Mouse (Mus musculus) midbrain, embryonic 16.5 days (tissue): ENCODE measurements at regions not wholly inside any gene's neighbourhood (a gene's known extent, or its start where the extent isn't known, plus 50 kb on each side); places are given as distances from the start of the nearest gene placed in this dataset.

Experiments used
- ATAC-seq: fragments of 200-750 bp; cut with Nextera tagmentation; 2 replicates; pipeline ENCODE4 v1.8.0; 2017; ENCODE audit warnings: moderate TSS enrichment
- H3K27ac ChIP-seq: fragments of 300-500 bp; sonication (generic); 2 replicates; pipeline ENCODE4 v1.5.1; 2014; ENCODE audit warnings: mild to moderate bottlenecking, low read length, mixed read lengths
- H3K27me3 ChIP-seq: fragments of 300-500 bp; sonication (generic); 2 replicates; pipeline ENCODE4 v1.6.1; 2014; ENCODE audit warnings: low read depth, low read length, mixed read lengths; ENCODE audit not compliant: control insufficient read depth, insufficient read depth
- H3K36me3 ChIP-seq: fragments of 300-500 bp; sonication (generic); 2 replicates; pipeline ENCODE4 v1.6.1; 2014; ENCODE audit warnings: mild to moderate bottlenecking, low read length, moderate library complexity, mixed read lengths; ENCODE audit not compliant: control insufficient read depth, insufficient read depth
- H3K4me1 ChIP-seq: fragments of 300-500 bp; sonication (generic); 2 replicates; pipeline ENCODE4 v1.6.1; 2014; ENCODE audit warnings: mild to moderate bottlenecking, low read length, mixed read lengths; ENCODE audit not compliant: control insufficient read depth, insufficient read depth
- H3K4me2 ChIP-seq: fragments of 300-500 bp; sonication (generic); 2 replicates; pipeline ENCODE4 v1.6.1; 2014; ENCODE audit warnings: mild to moderate bottlenecking, low read length, mixed read lengths
- H3K4me3 ChIP-seq: fragments of 300-500 bp; sonication (generic); 2 replicates; pipeline ENCODE4 v1.5.1; 2014; ENCODE audit warnings: low read depth, mild to moderate bottlenecking, low read length, moderate library complexity, mixed read lengths
- H3K9ac ChIP-seq: fragments of 300-500 bp; sonication (generic); 2 replicates; pipeline ENCODE4 v1.6.1; 2014; ENCODE audit warnings: low read depth, low read length, mixed read lengths
- H3K9me3 ChIP-seq: fragments of 300-500 bp; sonication (generic); replicated peaks from 2 replicates; pipeline ENCODE4 v1.6.1; 2014; ENCODE audit warnings: mild to moderate bottlenecking, low read length, mixed read lengths; ENCODE audit not compliant: control insufficient read depth, poor library complexity, severe bottlenecking
- WGBS: fragments of 180-500 bp; shearing (Covaris S2); extraction: QIAGEN DNeasy Blood & Tissue Kit; methylation state at CpG from one replicate; pipeline ENCODE4 v1.1.7; 2014; 5-methylcytosine and 5-hydroxymethylcytosine counted together

- no peak overlapping the region for H3K27ac ChIP-seq
- H3K9ac ChIP-seq: no peak overlapping the region
- no peaks in the 10 kb centered on the region for H3K36me3 ChIP-seq
- no peak overlapping the region for H3K4me3 ChIP-seq
- H3K4me2 ChIP-seq: no peak overlapping the region
- ATAC-seq: no peak
- H3K27me3 ChIP-seq: no peaks in the 10 kb centered on the region
- no peaks in the 10 kb centered on the region for H3K4me1 ChIP-seq
- H3K9me3 ChIP-seq: no peaks in the 10 kb centered on the region
These were observed 118.4 kb downstream of the Gnat3 start for GRCm38 (mm10) chr5:18080761-18081160.

GRCm38 (mm10) chr5:18082219-18082618, 119.9 kb downstream of the Gnat3 start:
- H3K9ac ChIP-seq: no peak overlapping the region
- H3K27me3 ChIP-seq: no peaks in the 10 kb centered on the region
- no peak for ATAC-seq
- H3K27ac ChIP-seq: no peak overlapping the region
- no peaks in the 10 kb centered on the region for H3K9me3 ChIP-seq
- no peaks in the 10 kb centered on the region for H3K36me3 ChIP-seq
- H3K4me3 ChIP-seq: no peak overlapping the region
- H3K4me2 ChIP-seq: no peak overlapping the region
- H3K4me1 ChIP-seq: no peaks in the 10 kb centered on the region
- 86% methylated on average over 9 of the region's 9 CpGs for WGBS

GRCm38 (mm10) chr5:18083789-18084188, 121.4 kb downstream of the Gnat3 start:
- Histone ChIP-seq H3K4me1 (peaks cover 3% of the 10 kb centered on the region; the same call in 1 of the 2 replicates), H3K4me2 (no peak overlapping the region), H3K9ac (no peak overlapping the region), H3K4me3 (no peak overlapping the region), H3K27ac (no peak overlapping the region), H3K36me3 (no peaks in the 10 kb centered on the region), H3K27me3 (no peaks in the 10 kb centered on the region), H3K9me3 (no peaks in the 10 kb centered on the region)
- 82% methylated on average over 1 of the region's 1 CpGs for WGBS
- ATAC-seq: no peak

DNA sequence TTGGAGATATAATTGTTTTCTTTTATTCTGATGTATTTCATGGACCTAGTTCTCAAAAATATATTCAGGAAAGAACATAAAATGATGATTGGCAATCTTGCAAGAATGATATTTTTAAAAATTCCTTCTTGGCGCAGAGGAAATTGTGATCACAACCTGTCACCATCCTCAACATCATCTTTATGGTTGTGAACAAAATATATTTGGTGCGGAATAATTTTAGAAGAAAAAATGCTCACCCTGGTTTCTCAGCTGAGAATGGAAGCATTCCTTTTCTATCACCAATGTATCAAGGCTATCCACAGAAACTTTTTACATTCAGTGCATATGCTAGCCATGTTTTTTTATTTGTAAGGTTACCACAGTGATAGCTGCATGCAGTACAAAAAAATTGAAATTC, 123.1 kb downstream of the Gnat3 start:
- H3K9ac ChIP-seq: no peak overlapping the region
- no peaks in the 10 kb centered on the region for H3K9me3 ChIP-seq

DNA sequence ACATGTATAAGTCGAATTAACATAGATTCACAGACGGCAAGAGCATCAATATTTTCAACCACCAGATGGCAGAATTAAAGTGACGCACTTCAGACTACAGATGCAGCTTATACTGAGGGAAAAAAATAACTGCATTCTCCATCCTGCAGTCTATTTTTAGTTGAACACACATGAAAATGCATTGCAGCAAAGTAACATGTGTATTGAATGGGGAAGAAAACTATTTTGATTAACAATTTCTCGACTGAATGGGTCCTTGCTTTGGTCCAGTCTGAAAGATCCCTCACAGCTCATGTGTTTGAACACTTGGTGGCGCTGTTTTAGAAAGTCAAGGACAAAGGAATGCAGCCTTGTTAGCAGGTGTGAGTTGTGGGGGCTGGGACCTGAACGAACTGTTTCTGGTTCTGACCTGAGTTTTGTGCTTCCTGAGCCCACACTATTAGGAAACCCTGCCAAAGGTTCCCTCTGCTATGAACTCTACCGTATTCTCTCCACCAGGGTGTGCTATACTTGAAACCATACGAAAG, 125.6 kb downstream of the Gnat3 start:
- Histone ChIP-seq H3K27ac (0 out of 2 replicates have a peak overlapping the region, but pooled peaks have one; percentile 22), H3K9me3 (no peaks in the 10 kb centered on the region), H3K9ac (no peak overlapping the region), H3K27me3 (no peaks in the 10 kb centered on the region), H3K4me1 (peaks cover 3% of the 10 kb centered on the region; the same call in 1 of the 2 replicates), H3K4me2 (peak overlapping the region; percentile 26), H3K4me3 (no peak overlapping the region), H3K36me3 (no peaks in the 10 kb centered on the region)
- 36% methylated on average over 8 of the region's 8 CpGs for WGBS
- ATAC-seq: peak; percentile 92

More for the DNA sequence above, 123.1 kb downstream of the Gnat3 start:
- Histone ChIP-seq H3K36me3 (no peaks in the 10 kb centered on the region), H3K27ac (no peak overlapping the region), H3K4me1 (peaks cover 3% of the 10 kb centered on the region; the same call in 1 of the 2 replicates), H3K4me3 (no peak overlapping the region), H3K27me3 (no peaks in the 10 kb centered on the region), H3K4me2 (no peak overlapping the region)
- ATAC-seq: no peak
- 96% methylated on average over 2 of the region's 2 CpGs for WGBS

- H3K9me3 ChIP-seq: no peaks in the 10 kb centered on the region
- no peaks in the 10 kb centered on the region for H3K36me3 ChIP-seq
- no peaks in the 10 kb centered on the region for H3K27me3 ChIP-seq
- no peak overlapping the region for H3K4me2 ChIP-seq
- ATAC-seq: no peak
- H3K27ac ChIP-seq: no peak overlapping the region
- no peak overlapping the region for H3K9ac ChIP-seq
- H3K4me1 ChIP-seq: peaks cover 3% of the 10 kb centered on the region; the same call in 1 of the 2 replicates
- H3K4me3 ChIP-seq: no peak overlapping the region
- WGBS: 50% methylated on average over 2 of the region's 2 CpGs
These were observed 127.6 kb downstream of the Gnat3 start for GRCm38 (mm10) chr5:18089956-18090355.

DNA sequence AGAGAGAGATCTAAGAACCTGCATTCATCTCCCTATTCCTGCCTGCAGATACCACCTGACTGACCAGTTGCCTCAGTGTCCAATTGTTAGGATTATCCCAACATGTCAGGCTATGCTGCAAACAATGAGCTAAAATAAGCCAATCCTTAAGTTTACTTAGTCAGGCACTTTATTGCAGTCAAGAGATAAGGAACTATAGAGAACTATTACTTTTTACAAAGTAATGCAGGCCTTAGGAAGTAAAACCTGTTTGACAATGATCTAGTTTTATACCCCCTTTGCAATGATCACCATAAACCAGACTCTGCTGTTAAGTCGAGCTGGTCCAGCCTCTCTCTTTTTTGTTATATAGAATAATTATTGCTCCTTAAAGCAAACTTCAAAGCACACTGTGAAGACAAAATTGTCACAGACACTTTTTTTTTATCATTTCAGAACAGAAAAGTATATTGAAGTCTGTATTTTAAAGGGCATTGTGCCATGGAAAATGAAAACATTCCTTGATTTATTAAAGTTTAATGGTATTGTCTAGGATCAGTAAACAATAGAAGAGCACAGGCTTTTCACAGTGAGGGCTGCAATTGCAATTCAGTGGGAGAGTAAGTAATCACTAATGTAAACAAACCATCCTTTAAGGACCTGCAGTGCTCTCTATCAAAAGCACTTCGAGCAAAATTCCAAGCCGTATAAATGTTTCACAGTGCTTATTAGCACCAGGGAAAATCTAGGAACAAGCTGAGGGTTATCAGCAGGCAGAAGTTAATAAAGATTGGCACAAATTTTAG, 152.7 kb downstream of the Gnat3 start:
- ATAC-seq: no peak
- 37% methylated on average over 3 of the region's 3 CpGs for WGBS
- 0 out of 2 replicates have a peak, but pooled peaks cover 2% of the 10 kb centered on the region for H3K4me1 ChIP-seq
- no peak overlapping the region for H3K9ac ChIP-seq
- H3K4me2 ChIP-seq: no peak overlapping the region
- H3K27ac ChIP-seq: no peak overlapping the region
- no peaks in the 10 kb centered on the region for H3K9me3 ChIP-seq
- no peak overlapping the region for H3K4me3 ChIP-seq
- no peaks in the 10 kb centered on the region for H3K27me3 ChIP-seq
- H3K36me3 ChIP-seq: no peaks in the 10 kb centered on the region

DNA sequence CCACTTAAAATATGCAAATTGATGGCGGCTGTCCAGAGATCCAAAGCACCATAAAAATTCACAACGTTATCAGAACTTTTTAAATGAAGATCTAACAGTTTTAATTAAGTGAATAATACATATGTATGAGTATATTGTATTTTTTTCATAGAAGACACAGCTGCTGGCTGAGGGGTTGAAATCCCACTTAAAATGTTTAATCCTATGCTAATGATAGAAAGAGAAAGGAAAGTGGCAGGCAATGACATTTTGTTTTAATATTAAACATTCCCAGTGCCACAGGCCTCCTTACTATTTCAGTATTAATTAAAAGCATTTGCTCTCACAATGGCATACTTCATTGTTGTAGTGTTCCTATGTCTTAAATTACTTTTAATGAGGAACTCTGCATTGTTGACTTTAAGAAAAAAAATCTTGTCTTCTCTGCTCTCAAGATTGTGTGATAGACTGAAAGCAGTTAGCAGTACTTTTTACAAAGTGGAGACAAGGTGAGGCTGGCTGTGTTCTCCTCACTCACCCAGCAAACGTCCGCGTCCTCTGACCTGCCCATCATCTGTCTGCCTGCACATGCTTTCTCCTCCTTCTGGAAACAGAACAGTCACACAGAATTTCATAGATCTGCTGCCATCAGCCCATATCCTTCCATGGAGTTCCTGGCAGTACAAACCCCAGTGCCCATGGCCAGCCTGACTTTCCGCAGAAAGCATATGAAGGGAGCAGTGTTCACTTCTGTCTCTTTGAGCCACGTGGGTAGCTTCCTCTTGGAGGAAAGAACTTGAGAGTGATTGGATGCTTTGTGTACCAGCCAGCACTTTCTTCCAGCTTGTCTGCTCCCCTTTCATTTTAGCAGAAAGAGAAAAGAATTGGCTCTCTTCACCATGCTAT, 173.7 kb downstream of the Gnat3 start:
- H3K4me1 ChIP-seq: peaks cover 10% of the 10 kb centered on the region
- peaks cover 7% of the 10 kb centered on the region for H3K9me3 ChIP-seq
- H3K9ac ChIP-seq: no peak overlapping the region
- H3K27ac ChIP-seq: no peak overlapping the region
- no peaks in the 10 kb centered on the region for H3K27me3 ChIP-seq
- no peaks in the 10 kb centered on the region for H3K36me3 ChIP-seq
- H3K4me3 ChIP-seq: no peak overlapping the region
- peak; percentile 69 for ATAC-seq
- H3K4me2 ChIP-seq: no peak overlapping the region
- WGBS: 29% methylated on average over 7 of the region's 7 CpGs
